Mouse (Mus musculus) NIH3T3 (cell line): ENCODE data around the gene Rps6kb1.

Experiments
- DNase-seq: peaks from one replicate; pipeline ENCODE4 v3.0.0-alpha.2; 2012; ENCODE audit warnings: low read depth

Gene Rps6kb1

DNA sequence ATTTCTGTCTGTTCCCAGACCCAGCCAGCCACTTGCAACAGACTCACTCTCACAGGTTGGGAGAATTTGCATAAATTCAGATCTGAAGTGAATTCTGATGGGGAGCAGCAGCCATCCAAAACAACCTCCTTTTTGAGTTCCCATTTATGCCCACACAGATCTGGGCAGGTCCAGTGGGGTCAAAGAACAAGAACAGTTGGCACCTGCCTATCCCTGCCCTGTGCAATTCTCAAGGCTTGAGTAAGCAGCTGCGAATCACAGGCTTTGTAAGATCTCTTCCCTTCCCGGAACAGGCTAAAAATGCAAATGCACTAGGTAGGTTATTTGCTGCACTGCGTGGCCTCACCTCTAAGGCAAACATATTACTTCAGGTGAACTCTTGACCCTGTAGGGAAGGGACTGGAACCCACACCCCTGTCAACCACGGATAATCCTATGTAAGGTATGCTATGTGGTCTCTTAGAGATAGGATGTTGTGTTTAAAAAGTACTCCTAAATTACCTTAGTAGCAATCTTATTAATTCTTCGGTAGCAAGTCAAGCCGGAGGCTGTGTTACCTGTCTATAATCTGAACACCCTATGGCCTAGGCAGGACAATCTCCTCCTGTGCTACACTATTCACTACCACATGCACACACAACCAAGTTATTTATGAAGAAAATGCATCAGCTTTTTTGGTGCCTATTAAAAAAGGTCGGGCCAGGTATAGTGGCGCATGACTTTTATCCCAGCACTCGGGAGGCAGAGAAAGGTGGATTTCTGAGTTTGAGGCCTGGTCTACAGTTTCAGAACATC lies 35.9 kb upstream of the Rps6kb1 start:
- peak; percentile 68 for DNase-seq

- DNase-seq, result peak; percentile 61
Observed at GRCm38 (mm10) chr11:86579731-86580318, 35.2 kb upstream of the Rps6kb1 start.

DNA sequence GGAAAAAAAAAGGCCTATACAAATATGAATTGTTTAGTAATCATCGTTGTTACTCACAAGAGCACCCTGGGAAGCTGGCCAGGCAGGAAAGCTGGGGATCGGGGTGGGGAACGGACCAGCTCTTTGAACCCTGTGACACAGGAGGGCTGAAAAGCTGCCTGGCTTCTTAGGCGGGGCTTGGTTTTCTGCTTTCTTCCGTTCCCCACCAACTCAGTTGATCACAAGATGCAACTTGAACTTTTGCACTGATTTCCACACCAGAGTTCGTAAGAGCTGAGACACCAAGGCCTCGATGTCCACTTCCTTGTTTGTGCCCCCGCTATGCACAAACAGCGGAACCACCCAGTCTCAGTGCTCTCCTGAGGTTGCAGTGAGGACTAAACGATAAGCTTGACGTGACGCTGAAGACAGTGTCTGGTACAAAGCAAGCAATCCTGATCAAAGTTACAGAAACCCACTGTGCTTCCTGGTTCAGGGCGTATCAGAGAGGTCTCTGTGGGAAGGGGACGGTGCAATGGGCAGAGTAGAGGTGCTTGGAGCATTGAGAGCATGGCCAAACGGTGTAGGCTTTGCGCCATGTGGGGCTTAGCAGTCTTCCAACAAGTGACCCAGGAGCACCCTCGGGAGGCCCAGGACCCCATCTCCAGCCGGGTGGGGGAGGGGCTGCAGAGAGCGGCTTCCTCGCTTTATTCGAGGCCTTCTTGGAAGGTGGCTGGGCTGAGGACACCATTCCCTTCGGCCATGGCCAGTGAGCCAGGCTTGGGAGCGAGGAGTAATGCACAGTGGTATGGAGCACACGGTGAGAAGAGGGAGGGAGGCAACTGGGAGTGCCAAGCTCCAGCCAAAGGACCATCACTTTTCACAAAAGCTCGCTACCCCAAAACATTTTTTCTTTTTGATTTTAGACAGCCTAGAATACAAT lies 34.5 kb upstream of the Rps6kb1 start:
- peak; percentile 83 for DNase-seq

DNA sequence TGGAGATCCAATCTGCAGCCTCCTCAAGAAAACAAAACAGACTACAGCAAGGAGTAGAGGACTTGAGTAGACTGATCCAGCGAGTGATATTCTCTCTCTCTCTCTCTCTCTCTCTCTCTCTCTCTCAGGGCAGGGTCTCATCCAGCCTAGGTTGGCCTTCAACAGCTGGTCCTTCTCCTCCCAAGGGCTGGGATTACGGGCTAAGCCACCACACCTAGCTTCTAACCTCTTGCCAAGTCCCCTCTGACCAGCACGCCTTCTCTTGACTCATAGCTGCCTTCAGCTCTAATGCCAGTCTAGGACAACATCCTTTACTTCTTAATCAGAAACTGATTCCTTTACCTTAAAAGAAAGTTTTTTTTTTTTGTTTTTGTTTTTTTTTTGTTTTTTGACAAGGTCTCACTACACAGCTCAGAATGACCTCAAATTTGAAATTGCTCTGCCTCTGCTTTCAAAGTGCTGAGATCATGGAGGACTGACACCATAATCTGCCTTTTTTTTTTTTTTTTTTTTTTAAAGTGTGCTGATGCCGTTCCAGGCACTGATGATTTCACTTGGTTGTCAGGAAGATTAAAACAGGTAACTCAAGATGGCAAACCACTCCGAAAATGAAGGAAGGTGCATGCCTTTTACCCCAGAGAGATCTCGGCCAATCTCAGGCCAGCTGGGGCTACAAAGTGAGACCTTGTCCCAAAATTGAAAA lies 33.7 kb upstream of the Rps6kb1 start:
- peak; percentile 53 for DNase-seq

- DNase-seq, result peak; percentile 78
Observed at GRCm38 (mm10) chr11:86577231-86577630, 32.6 kb upstream of the Rps6kb1 start.

GRCm38 (mm10) chr11:86575632-86576378 lies 31.2 kb upstream of the Rps6kb1 start:
- no peak for DNase-seq

GRCm38 (mm10) chr11:86574408-86574807 lies 29.8 kb upstream of the Rps6kb1 start:
- no peak for DNase-seq

DNA sequence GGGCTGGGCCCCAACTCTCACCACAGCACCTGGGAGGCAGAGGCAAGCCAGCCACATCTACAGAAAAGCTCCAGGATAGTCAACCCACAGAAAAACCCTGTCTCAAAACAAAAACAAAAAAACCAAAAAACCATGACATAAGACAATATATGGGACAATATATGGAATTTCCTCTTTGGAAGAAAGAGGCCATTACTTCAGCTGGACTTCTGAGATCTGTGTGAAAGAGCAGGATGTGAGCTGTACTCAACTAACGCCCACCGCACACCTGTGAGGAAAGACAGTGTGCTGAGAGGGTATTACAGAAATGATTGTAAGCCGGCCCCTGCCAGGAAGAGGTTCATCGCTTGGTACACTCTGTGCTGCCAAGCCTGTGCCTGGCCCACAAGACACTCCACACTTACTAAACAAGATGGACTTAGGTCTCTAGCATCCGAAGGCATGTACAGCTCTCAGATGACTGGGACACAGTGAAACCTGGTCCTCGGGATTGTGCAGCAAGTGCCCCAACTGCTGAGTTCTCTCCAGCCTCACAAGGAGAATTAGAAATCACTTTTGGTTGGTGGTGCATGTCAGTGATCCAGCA lies 29.1 kb upstream of the Rps6kb1 start:
- DNase-seq, result no peak

DNA sequence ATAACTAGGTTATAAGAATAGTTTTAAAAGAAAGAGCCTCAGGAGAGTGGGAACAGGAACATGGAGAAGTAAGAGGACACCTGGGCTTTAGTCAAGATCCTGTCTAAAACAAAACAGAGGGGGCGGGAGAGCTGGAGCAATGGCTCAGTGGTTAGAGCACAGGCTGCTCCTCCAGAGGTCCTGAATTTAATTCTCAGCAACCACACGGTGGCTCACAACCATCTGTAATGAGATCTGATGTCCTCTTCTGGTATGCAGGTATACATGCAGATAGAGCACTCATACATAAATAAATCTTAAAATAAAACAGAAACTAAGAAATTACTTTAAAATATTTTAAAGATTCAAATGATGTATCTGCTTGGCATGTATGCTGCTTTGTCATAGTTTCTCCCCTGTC lies 28.0 kb upstream of the Rps6kb1 start:
- no peak for DNase-seq

GRCm38 (mm10) chr11:86571871-86572270 lies 27.3 kb upstream of the Rps6kb1 start:
- DNase-seq, result peak; percentile 66

- DNase-seq, result peak; percentile 84
Observed at GRCm38 (mm10) chr11:86571047-86571855, 26.6 kb upstream of the Rps6kb1 start.

DNA sequence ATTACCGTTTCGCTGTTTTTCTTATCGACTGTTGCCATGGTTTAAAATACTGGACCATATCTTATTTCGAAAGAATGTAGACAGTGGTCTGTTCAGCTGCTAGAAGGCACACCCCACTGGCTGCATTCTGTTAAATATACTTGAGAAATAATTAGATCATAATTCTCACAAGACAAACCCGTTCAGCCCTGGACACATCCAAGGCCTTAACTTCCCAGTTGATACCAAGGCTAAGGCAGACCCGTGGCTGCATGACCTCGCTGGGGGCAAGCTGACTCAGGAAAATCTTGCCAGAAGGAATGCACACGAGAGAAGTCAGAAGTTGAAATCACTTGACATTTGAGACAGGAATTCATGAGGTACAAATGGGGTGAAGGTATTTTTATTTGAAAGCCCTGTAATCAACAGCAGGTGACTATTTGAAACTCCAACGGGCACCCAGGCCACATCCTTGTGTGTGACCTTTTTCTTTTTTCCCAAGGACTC lies 25.7 kb upstream of the Rps6kb1 start:
- DNase-seq, result peak; percentile 76

GRCm38 (mm10) chr11:86568425-86568824 lies 23.8 kb upstream of the Rps6kb1 start:
- DNase-seq, result peak; percentile 66

DNA sequence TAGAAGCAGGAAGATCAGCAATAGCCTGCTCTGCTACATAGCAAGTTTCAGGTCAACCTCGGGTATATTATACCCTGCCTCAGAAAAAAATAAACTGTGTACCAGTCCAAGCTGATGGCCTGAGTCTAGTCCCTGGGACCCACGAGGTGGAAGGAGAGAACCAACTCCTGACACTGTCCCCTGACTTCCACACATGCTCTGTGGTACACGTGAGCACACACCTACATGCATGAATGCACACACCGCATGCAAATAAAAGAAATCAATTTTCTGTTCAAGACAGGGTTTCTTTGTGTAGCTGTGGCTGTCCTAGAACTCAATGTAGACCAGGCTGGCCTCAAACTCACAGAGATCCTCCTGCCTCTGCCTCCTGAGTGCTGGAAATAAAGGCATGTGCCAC lies 13.7 kb upstream of the Rps6kb1 start:
- no peak for DNase-seq

- no peak for DNase-seq
Observed at GRCm38 (mm10) chr11:86553525-86553924, 8.9 kb upstream of the Rps6kb1 start.

DNA sequence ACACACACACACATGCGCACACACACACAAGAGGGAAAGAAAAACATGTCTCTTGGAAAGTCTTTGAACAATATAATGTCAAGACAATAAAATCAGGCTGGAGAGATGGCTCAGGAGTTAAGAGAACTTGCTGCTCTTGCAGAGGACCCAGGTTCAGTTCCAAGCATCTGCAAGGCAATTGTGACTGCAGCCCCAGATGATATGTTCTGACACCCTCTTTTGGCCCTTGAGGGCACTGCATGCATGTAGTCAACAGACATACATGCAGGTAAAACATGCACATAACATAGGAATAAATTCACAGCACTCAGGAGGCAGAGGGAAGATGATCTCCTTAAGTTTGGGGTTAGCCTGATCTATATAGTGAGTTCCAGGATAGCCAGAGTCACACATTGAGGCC lies 2.8 kb upstream of the Rps6kb1 start:
- DNase-seq, result no peak

DNA sequence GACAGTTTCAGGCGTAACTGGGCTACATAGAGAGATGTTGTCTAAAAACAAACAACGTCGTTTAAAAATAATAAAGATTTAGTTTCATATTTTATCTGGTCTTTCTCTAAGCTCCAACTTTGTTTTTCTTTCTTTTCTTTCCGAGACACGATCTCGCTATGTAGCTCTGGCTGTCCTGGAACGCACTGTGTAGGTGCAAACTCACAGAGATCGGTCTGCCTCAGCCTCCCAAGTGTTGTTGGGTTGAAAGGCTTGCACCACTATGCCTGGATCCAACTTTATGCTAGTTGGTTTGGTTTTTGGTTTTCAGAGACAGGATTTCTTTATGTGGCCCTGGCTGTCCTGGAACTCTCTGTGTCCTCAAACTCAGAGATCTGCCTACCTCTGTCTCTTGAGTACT lies 951 bp upstream of the Rps6kb1 start:
- DNase-seq, result no peak

DNA sequence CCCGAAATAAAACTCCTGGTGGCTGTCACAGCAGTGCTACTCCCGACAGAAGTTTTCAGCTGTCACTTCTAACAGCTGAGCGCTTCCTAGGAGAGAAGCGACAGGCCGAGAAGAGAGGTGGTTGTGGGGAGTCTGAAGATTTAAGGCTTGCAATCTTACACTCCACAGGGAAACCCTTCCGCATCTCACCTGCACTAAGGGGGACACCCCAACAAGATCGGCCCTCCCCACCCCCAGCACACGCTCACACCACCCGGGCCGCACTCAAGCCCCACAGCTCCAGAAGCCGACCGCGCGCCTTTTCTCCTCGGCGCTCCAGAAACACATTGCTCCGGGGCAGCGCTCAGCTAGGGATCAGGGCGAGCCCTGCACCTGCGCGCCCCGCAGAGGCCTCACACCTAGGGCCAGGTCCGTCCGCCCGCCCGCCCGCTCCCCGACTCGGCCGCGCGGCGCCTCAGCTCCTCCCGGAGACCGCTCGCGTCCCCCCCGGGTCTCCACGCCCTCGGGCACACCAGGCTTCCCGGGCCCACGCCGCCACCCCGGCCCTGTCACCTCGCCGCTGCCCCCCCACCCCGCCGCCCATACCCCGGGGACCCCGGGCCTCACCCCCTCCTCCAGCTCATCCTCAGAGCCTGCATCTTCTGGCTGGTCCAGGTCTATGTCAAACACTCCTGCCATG lies 506 bp downstream of the Rps6kb1 start:
- peak; percentile 18 for DNase-seq

DNA sequence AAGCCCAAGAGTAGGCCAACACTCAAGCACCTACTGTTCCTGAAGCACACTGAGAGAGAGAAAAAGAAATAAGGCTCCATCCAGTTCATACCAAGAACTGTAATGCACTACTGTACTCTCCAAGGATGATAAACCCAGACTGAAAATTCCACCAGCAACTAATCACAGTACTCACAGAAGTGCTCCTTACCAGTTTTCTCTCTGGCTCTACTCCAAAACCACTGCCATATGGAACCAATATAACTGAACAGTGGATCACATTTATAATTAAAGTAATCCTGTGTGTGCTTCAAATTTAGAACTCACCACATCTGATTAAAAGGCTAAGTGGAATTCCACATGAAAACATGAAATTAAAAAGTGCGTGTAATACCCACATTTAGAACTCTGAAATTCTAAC lies 1.8 kb downstream of the Rps6kb1 start:
- DNase-seq, result peak; percentile 68
